Mouse (Mus musculus) forebrain, embryonic 13.5 days (tissue): Measurements from ENCODE around the gene Eed. TPM values are rescaled to one million over a fixed set of nuclear protein-coding genes. Genes with fewer than 3 reads are reported as not detected.
A peak's percentile ranks its signal among the peaks of the same experiment; 100 is the strongest.

Experiments used
- ATAC-seq: fragments of 200-750 bp; cut with Nextera tagmentation; 2 replicates; pipeline ENCODE4 v1.8.0; 2017
- H3K27ac ChIP-seq: fragments of 300-500 bp; sonication (generic); 2 replicates; pipeline ENCODE4 v1.5.1; 2015; ENCODE audit warnings: inconsistent platforms, mild to moderate bottlenecking, moderate library complexity
- H3K27me3 ChIP-seq: fragments of 300-500 bp; sonication (generic); 2 replicates; pipeline ENCODE4 v1.6.1; 2015; ENCODE audit warnings: mild to moderate bottlenecking, inconsistent platforms
- H3K36me3 ChIP-seq: fragments of 300-500 bp; sonication (generic); 2 replicates; pipeline ENCODE4 v1.6.1; 2015; ENCODE audit warnings: mild to moderate bottlenecking, inconsistent platforms; ENCODE audit not compliant: poor library complexity, severe bottlenecking
- H3K4me1 ChIP-seq: fragments of 300-500 bp; sonication (generic); 2 replicates; pipeline ENCODE4 v1.6.1; 2015; ENCODE audit warnings: inconsistent platforms
- H3K4me2 ChIP-seq: fragments of 300-500 bp; sonication (generic); 2 replicates; pipeline ENCODE4 v1.6.1; 2015; ENCODE audit warnings: inconsistent platforms, mild to moderate bottlenecking, moderate library complexity
- H3K4me3 ChIP-seq: fragments of 300-500 bp; sonication (generic); 2 replicates; pipeline ENCODE4 v1.5.1; 2015; ENCODE audit warnings: mild to moderate bottlenecking, inconsistent platforms
- H3K9ac ChIP-seq: fragments of 300-500 bp; sonication (generic); 2 replicates; pipeline ENCODE4 v1.6.1; 2015; ENCODE audit warnings: mild to moderate bottlenecking, inconsistent platforms
- H3K9me3 ChIP-seq: fragments of 300-500 bp; sonication (generic); replicated peaks from 2 replicates; pipeline ENCODE4 v1.6.1; 2016; ENCODE audit warnings: inconsistent platforms
- WGBS: fragments of 180-500 bp; shearing (Covaris S2); methylation state at CpG from one replicate; pipeline ENCODE4 v1.1.7; 2015; 5-methylcytosine and 5-hydroxymethylcytosine counted together
- polyA plus RNA-seq: library from polyadenylated mRNA; unstranded; fragments of >200 nt; fragmentation: Nextera tagmentation; extraction: Ambion mirVana; gene quantifications from 2 replicates; pipeline ENCODE4 v1.2.1, GENCODE M21; 2015

The Eed gene
- polyA plus RNA-seq = 60.0 and 61.0 TPM in 2 replicates

DNA sequence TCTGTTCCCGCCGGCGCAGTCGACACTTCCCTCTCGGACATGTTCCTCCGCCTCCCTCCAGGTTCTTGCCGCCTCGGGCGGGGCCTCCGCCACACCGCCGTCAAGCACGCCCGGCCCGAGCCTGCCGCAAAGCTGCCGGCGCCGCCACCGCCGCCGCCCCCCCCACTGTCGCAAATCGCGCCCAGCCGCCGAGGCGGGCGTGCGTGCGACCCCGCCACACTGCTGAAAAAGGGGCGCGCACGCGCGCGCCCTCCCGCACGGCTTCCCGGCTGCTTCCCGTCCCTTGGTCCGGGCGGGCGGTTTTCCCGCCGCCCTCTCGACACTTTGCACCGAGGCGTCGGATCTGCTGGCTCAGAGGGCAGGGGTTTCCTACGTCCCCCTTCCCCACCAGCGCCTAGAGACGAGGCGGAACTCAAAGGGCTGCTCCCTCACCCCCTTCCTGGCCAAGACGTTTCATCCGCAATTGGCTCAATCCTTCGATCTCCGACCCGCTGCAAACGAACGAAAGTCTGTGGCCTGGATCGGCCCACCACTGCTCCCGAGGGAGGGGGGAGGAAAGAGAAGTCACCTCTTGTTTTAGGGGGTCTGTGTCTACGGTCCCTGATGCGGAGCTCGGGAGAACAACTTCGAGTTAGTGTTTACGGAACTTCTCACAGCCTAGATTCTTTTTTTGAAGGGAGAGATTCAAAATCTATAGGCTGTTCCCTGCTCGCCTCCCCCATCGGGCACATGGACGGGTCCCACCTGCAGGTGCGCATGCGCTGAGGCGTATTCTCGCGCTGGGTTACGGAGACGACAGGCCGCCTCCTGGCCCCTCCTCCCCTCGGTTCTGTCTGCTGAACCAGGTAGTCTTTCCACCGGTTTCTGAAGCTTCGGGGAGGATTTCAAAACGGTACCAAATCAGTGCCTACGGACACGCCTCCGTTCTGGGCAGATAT lies at the start of gene Eed:
TSS of gene Eed (minus strand) at position 499 of the 938 bp plus-strand sequence.
- Histone ChIP-seq H3K9me3 (no peaks in the 10 kb centered on the region), H3K9ac (peak within 1 kb of the TSS; percentile 89), H3K4me3 (peak within 1 kb of the TSS; percentile 88), H3K4me2 (peak within 1 kb of the TSS; percentile 79), H3K4me1 (peaks cover 21% of the 10 kb centered on the region), H3K27me3 (no peaks in the 10 kb centered on the region), H3K27ac (peak within 1 kb of the TSS; percentile 100), H3K36me3 (peaks cover 10% of the 10 kb centered on the region)
- WGBS = under 1% methylated on average over 72 of the region's 87 CpGs
- peak; percentile 93 for ATAC-seq

DNA sequence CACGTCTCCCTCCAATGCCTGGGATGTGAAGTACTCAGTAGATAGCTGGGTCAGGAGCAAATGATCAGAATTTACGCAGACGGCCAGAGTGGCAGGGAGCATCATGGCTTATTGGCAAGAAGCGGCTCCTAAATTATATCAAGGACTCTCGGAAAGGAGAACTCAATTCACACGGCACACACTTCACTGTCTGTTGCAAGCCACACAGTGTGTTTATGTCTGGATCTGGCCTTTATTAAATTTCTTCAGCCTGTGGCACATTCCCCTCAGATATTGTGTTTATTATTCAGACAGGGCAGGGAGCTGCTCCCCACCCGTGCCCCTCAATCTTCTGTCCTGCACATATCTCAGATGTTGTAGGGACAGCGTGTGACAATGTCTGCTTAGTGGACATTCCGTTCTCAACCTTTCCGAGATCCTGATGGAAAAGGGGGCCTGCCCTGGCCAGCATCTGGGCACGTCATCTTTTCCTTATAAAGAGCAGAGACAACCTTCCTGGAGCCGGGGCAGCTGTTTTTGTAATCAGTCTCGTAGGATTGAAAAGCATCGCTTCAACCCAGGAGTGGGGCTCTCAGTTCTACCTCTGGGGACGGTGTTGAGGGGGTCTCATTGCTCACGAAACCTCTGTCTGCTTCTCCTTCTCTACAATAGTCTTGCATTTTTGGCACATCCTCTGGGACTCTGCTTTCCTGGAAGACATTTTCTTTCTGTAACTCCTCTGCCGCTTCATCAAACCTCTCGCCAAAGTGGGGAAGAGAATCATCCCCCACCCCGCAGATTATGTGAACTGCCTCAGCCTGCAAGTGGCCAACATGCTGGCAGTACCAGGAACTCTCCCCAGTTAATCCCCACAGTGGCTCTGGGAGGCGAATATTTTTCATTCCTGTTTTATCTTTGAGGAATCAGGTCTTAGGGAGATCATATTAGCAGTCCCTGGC lies 49.0 kb upstream of the Eed start:
- no peak; the same call in 1 of the 2 replicates for ATAC-seq
- Histone ChIP-seq H3K9ac (peak overlapping the region; percentile 23; the same call in 1 of the 2 replicates), H3K36me3 (no peaks in the 10 kb centered on the region), H3K4me2 (peak overlapping the region; percentile 41), H3K9me3 (no peaks in the 10 kb centered on the region), H3K27me3 (no peaks in the 10 kb centered on the region), H3K4me3 (no peak overlapping the region), H3K27ac (peak overlapping the region; percentile 84), H3K4me1 (peaks cover 22% of the 10 kb centered on the region)
- 45% methylated on average over 20 of the region's 20 CpGs for WGBS

- H3K9ac ChIP-seq = peak overlapping the region; percentile 23; the same call in 1 of the 2 replicates
- H3K4me2 ChIP-seq = peak overlapping the region; percentile 41
- peak overlapping the region; percentile 84 for H3K27ac ChIP-seq
- no peak overlapping the region for H3K4me3 ChIP-seq
- 5% methylated on average over 8 of the region's 8 CpGs for WGBS
- ATAC-seq = peak; percentile 97
- no peaks in the 10 kb centered on the region for H3K36me3 ChIP-seq
- H3K9me3 ChIP-seq = no peaks in the 10 kb centered on the region
- no peaks in the 10 kb centered on the region for H3K27me3 ChIP-seq
- H3K4me1 ChIP-seq = peaks cover 22% of the 10 kb centered on the region
Measured at GRCm38 (mm10) chr7:90028888-90029547, 48.2 kb upstream of the Eed start.

GRCm38 (mm10) chr7:90024975-90025374 lies 44.2 kb upstream of the Eed start:
- H3K4me1 ChIP-seq = peaks cover 14% of the 10 kb centered on the region
- no peak overlapping the region for H3K4me3 ChIP-seq
- ATAC-seq = no peak
- H3K36me3 ChIP-seq = no peaks in the 10 kb centered on the region
- WGBS = 55% methylated on average over 6 of the region's 6 CpGs
- H3K27me3 ChIP-seq = no peaks in the 10 kb centered on the region
- no peak overlapping the region for H3K9ac ChIP-seq
- H3K9me3 ChIP-seq = no peaks in the 10 kb centered on the region
- H3K4me2 ChIP-seq = no peak overlapping the region
- no peak overlapping the region for H3K27ac ChIP-seq

DNA sequence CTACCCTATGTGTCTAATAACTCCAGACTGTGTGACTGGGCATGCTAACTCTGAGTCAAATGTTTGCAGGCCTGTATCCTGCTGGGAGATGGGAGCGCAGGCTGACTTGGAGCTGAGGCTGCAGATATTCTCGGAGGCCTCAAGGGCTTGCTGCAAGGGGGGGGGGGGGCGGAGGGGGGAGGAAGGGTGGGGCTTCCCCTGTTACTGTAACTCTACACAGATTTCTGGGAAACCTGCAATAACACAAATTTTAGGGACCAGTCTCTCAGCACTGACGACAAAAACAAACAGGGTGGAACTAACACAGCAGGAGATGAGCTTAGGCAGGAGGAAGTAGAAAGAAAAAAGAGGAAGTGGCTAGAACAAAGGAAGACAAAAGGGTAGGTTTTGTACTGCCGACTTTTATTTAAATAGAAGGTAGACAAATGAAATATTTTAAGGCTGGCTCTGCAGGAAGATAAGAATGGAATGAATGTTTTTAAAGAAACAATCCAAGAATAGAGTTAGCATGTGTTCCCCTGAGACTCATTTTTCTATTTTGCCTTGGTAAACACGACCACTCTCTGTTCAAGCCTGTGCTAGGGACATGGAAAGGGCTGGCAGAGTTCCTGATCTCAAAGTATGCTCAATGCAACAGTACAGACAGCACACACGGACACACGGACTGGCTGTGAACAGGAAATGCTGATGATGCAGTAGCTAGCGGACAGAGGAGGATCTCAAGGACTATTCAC lies 42.4 kb upstream of the Eed start:
- WGBS = 58% methylated on average over 8 of the region's 9 CpGs
- ATAC-seq = 0 out of 2 replicates have a peak, but pooled peaks have one; percentile 29
- 0 out of 2 replicates have a peak overlapping the region, but pooled peaks have one; percentile 2 for H3K27ac ChIP-seq

GRCm38 (mm10) chr7:90020331-90020730 lies 39.5 kb upstream of the Eed start:
- WGBS = 90% methylated on average over 6 of the region's 6 CpGs
- ATAC-seq = no peak

More for the DNA sequence above, 42.4 kb upstream of the Eed start:
- no peak overlapping the region for H3K4me2 ChIP-seq
- no peak overlapping the region for H3K9ac ChIP-seq
- H3K4me1 ChIP-seq = no peaks in the 10 kb centered on the region
- no peaks in the 10 kb centered on the region for H3K9me3 ChIP-seq
- no peak overlapping the region for H3K4me3 ChIP-seq
- H3K27me3 ChIP-seq = no peaks in the 10 kb centered on the region
- no peaks in the 10 kb centered on the region for H3K36me3 ChIP-seq

GRCm38 (mm10) chr7:90019570-90019969 lies 38.8 kb upstream of the Eed start:
- Histone ChIP-seq H3K4me3 (no peak overlapping the region), H3K4me2 (no peak overlapping the region), H3K27me3 (no peaks in the 10 kb centered on the region), H3K9ac (no peak overlapping the region), H3K9me3 (no peaks in the 10 kb centered on the region), H3K4me1 (0 out of 2 replicates have a peak, but pooled peaks cover 6% of the 10 kb centered on the region), H3K36me3 (no peaks in the 10 kb centered on the region), H3K27ac (no peak overlapping the region)
- 92% methylated on average over 10 of the region's 10 CpGs for WGBS
- no peak for ATAC-seq

More at GRCm38 (mm10) chr7:90020331-90020730, 39.5 kb upstream of the Eed start:
- no peaks in the 10 kb centered on the region for H3K36me3 ChIP-seq
- H3K27ac ChIP-seq = no peak overlapping the region
- H3K4me2 ChIP-seq = no peak overlapping the region
- H3K4me3 ChIP-seq = no peak overlapping the region
- H3K9ac ChIP-seq = no peak overlapping the region
- H3K27me3 ChIP-seq = no peaks in the 10 kb centered on the region
- 0 out of 2 replicates have a peak, but pooled peaks cover 6% of the 10 kb centered on the region for H3K4me1 ChIP-seq
- no peaks in the 10 kb centered on the region for H3K9me3 ChIP-seq

GRCm38 (mm10) chr7:90016930-90017588 lies 36.3 kb upstream of the Eed start:
- H3K4me1 ChIP-seq = 0 out of 2 replicates have a peak, but pooled peaks cover 6% of the 10 kb centered on the region
- ATAC-seq = no peak
- H3K27me3 ChIP-seq = no peaks in the 10 kb centered on the region
- 23% methylated on average over 5 of the region's 5 CpGs for WGBS
- H3K4me2 ChIP-seq = no peak overlapping the region
- H3K9ac ChIP-seq = no peak overlapping the region
- no peak overlapping the region for H3K4me3 ChIP-seq
- H3K27ac ChIP-seq = no peak overlapping the region
- no peaks in the 10 kb centered on the region for H3K36me3 ChIP-seq
- H3K9me3 ChIP-seq = no peaks in the 10 kb centered on the region

DNA sequence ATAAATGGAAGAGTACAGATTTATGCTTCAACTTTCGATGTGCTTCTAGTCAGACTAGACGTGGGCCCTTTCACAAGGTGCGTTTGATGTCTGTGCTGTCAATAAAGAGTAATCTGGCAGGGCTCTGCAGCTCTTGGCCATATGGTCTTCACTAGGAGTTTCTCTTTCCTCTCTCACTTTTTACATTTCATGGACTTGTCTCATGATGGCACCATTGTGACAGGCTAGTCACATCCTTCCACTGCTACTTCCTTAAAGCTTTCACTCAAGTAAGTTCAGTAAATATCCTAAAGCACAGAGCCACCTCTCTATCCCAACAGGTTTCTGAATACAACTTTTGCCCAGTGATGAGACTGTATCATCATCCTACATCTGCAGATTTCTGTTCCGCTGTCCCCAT lies 35.7 kb upstream of the Eed start:
- Histone ChIP-seq H3K4me1 (0 out of 2 replicates have a peak, but pooled peaks cover 6% of the 10 kb centered on the region), H3K4me2 (no peak overlapping the region), H3K9ac (no peak overlapping the region), H3K27ac (no peak overlapping the region), H3K9me3 (no peaks in the 10 kb centered on the region), H3K27me3 (no peaks in the 10 kb centered on the region), H3K36me3 (no peaks in the 10 kb centered on the region), H3K4me3 (no peak overlapping the region)
- no peak; the same call in 1 of the 2 replicates for ATAC-seq
- WGBS = 67% methylated on average over 4 of the region's 4 CpGs
